Mouse (Mus musculus) spleen, postnatal 36 days (tissue): ENCODE measurements around the gene Ifitm7.

Experiments
- DNase-seq, 2 experiments: peaks; one replicate each; pipeline ENCODE4 v3.0.0; 2022; ENCODE audit warnings: low spot score in 2 of 2, mixed read lengths in 1 of 2

The Ifitm7 gene

DNA sequence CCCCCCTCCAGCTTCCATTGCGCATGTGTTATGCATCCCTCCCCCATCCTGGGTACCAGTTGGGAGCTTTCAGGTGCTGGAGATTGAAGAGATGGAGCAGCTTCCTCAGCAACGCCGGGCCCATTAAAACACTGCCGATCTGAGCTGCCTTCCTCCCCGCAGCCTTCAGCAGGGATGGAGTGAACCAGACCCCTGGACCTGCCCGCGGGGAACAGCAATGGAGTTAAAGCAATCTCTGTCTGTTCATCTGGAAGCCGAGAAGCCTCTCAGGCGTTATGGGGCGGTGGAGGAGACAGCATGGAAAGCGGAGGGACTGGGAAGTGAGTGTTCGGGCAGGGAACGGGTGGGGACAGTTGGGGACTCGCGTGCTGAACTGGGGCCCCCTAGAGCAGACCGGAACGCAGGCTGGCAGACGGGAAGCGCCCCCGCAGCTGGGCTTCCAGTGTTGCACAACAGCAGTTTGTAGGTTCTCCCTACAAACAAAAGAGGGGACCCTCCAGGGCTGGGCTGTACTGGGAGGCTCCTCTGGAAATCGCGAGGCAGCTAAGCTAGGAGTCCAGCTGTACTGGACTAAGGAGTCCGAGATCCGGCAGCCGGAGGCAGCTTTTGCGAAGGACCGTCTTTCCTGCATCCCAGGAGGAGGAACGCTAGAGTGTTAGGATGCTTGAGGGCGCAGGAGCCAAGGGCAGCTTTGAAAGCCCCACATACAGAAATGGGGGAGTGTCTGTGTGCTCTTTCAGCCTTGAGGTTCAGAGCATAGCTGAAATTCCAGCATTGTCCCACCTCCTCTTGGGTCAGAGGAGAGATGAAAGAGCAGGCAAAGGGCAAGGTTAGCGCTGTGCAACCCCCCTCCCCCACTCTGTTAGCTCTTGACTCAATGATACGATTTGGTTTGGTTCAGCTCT is at the start of gene Ifitm7, which contains the start of gene 2900011O08Rik:
Gene Ifitm7, minus strand, starts transcription at position 315 of the 905 bp plus-strand sequence.
Gene 2900011O08Rik, plus strand, starts transcription at position 31 of the 905 bp plus-strand sequence.
- DNase-seq = no peak

GRCm38 (mm10) chr16:14033076-14033475 is 46.4 kb upstream of the Ifitm7 start:
- DNase-seq = no peak

- no peak for DNase-seq
Observed at GRCm38 (mm10) chr16:14030650-14031049, 44.0 kb upstream of the Ifitm7 start.

DNA sequence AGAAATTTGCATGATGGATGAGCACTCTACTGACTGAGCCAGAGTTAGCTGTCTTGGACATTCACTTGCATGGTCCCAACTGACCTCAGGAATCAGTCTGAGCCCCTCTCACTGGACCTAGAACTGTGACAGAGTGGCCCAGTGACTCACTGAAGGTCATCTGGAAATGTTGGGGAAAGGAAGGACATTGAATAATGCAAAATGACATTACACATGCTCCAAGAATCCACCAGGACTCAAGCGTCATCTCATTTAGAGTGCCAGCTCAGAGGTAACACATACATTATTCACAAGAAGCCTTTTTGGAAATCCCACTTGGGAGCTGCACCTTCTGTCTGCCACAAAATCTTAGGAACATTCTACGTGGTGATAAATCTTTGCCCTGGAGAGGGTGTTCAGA is 43.2 kb upstream of the Ifitm7 start:
- DNase-seq = no peak

- no peak for DNase-seq
Observed at GRCm38 (mm10) chr16:14029072-14029471, 42.4 kb upstream of the Ifitm7 start.

- no peak for DNase-seq
Observed at GRCm38 (mm10) chr16:14025091-14025990, 38.7 kb upstream of the Ifitm7 start.

GRCm38 (mm10) chr16:14021166-14021822 is 34.6 kb upstream of the Ifitm7 start:
- DNase-seq = no peak

DNA sequence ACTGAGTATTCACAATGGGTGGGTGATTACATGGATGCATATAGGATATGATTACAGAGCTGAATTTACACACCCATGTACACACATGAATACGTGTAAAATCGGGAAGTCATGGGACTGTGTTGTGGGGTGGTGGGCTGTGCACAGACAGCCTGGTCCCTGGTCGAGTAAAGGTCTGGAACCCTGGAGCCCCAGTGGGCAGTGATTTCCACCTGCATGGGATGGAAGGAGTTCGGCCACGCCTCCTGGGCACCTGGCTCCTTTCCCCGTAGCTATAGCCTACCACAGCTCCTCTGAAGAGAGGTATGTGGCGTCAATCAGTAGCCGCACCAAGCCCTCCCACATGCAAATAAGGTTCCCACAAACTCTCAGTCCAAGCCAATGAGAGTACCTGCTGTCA is 30.6 kb upstream of the Ifitm7 start:
- DNase-seq = no peak

- no peak for DNase-seq
Observed at GRCm38 (mm10) chr16:14009966-14010365, 23.3 kb upstream of the Ifitm7 start.

GRCm38 (mm10) chr16:14008708-14009107 is 22.0 kb upstream of the Ifitm7 start:
- no peak for DNase-seq

DNA sequence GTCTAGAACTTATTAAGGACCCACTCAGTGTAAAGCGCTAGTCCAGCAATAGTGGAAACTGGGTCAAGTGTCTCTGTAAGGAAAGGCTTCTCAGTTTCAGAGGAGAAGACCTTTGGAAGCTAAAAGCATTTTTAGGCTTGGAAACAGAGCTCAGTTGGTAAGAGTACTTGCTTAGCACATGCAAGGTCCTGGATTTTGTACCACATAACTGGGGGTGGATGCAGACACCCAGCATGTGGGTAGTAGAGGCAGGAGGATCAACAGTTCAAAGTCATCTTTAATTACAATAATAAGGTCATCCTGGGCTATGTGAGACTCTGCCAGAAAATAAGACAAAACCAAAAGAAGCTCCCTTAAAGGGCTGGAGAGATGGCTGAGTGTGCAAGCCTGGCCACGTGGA is 21.4 kb upstream of the Ifitm7 start:
- no peak for DNase-seq

- DNase-seq = no peak
Observed at GRCm38 (mm10) chr16:14005266-14005665, 18.6 kb upstream of the Ifitm7 start.

GRCm38 (mm10) chr16:14004726-14005125 is 18.0 kb upstream of the Ifitm7 start:
- DNase-seq = no peak

GRCm38 (mm10) chr16:14004170-14004569 is 17.5 kb upstream of the Ifitm7 start:
- DNase-seq = no peak

DNA sequence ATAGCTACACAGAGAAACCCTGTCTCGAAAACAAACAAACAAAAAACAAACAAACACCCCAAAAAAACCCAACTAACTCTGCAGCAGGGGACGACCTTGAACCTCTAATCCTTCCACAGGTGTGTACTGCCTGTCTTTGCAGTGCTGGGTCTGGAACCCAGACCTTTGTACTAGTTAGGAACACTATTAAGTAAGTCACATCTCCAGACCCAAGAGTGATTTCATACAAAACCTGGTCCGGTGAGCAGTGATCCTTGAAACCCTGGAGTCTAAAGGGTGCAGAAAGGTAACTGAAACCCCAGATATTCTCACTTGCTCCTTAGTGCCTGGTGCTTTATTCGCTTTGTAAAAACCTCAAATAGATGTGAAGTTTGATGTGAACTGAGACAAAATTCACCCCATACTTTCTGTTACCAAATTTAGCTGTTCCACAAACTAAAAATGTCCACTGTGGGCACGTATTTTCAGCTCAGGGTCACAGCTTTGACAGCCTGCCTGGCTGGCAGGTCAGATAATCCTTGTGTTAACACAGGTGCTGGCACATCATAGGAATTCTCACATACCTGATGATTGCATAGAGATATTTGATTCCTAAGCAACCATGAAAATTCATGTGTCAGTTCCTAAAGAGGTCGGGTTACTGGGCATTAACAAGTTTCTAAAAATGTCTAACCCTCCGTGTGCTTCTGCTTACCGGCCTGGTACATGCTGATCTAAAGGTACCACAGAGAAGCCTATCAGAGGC is 16.9 kb upstream of the Ifitm7 start:
- no peak for DNase-seq

DNA sequence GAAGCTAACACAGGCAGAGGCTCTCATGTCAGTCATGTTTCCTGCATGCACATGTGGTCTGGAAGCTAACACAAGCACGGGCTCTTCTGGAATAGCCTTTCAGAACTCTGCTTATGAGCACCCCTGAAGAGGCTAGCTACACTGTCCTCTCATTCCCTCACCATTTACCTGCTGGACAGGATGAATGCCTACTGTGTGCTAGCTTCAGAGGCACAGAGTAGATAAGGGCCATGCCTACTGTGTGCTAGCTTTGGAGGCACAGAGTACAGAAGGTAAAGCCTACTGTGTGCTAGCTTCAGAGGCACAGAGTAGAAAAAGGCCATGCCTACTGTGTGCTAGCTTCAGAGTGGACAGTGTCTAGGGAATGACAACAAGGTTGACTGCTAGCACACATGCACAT is 7.8 kb upstream of the Ifitm7 start:
- DNase-seq = no peak

- no peak for DNase-seq
Observed at GRCm38 (mm10) chr16:13994076-13994475, 7.4 kb upstream of the Ifitm7 start.

GRCm38 (mm10) chr16:13992518-13993248 is 6.0 kb upstream of the Ifitm7 start:
- no peak for DNase-seq

- no peak for DNase-seq
Observed at GRCm38 (mm10) chr16:13986197-13986573, 503 bp downstream of the Ifitm7 start.

GRCm38 (mm10) chr16:13983161-13983560 is 3.5 kb downstream of the Ifitm7 start:
- no peak for DNase-seq
